Mouse (Mus musculus): ENCODE results near the gene Fam207a. TPM values are rescaled to one million over a fixed set of nuclear protein-coding genes. Genes with fewer than 3 reads are reported as not detected.

Gene Fam207a
- polyA plus RNA-seq, 1 experiment from 2014 or later = 15.5 TPM

GRCm38 (mm10) chr10:77528634-77529033 lies 13.0 kb upstream of the Fam207a start:
- Histone ChIP-seq H3K27ac (ENCODE audit: low read depth) (no peak overlapping the region), H3K4me3 (ENCODE audit: low read depth, low read length) (no peak overlapping the region), H3K4me1 (ENCODE audit: insufficient read depth) (peaks cover 9% of the 10 kb centered on the region; the same call in 1 of the 2 replicates), H3K36me3 (replicated peaks; ENCODE audit: insufficient read depth, low read length) (no peaks in the 10 kb centered on the region), H3K9me3 (ENCODE audit: low read length) (no peaks in the 10 kb centered on the region), H3K9ac (replicated peaks) (no peak overlapping the region), H3K27me3 (ENCODE audit: insufficient read depth, low read length) (no peaks in the 10 kb centered on the region), H3K4me2 (ENCODE audit: low read depth, low read length) (no peak overlapping the region)
- TF ChIP-seq EP300 (IDR thresholded peaks at IDR 0.05; ENCODE audit: low read depth) (no peak), CTCF (IDR thresholded peaks at IDR 0.05; ENCODE audit: low read depth) (no peak)
- 56% methylated on average over 6 of the region's 6 CpGs for WGBS (ENCODE audit: insufficient replicate concordance)
- ATAC-seq = peak; percentile 82
- peak; percentile 80 for DNase-seq

GRCm38 (mm10) chr10:77526488-77526887 lies 10.9 kb upstream of the Fam207a start:
- 83% methylated on average over 2 of the region's 2 CpGs for WGBS (ENCODE audit: insufficient replicate concordance)
- no peak for DNase-seq
- peaks cover 8% of the 10 kb centered on the region; the same call in 1 of the 2 replicates for H3K4me1 ChIP-seq (ENCODE audit: insufficient read depth)
- H3K9me3 ChIP-seq (ENCODE audit: low read length) = no peaks in the 10 kb centered on the region
- H3K27me3 ChIP-seq (ENCODE audit: insufficient read depth, low read length) = no peaks in the 10 kb centered on the region
- no peak overlapping the region for H3K9ac ChIP-seq (replicated peaks)
- ATAC-seq = no peak
- TF ChIP-seq CTCF (IDR thresholded peaks at IDR 0.05; ENCODE audit: low read depth) (no peak), EP300 (IDR thresholded peaks at IDR 0.05; ENCODE audit: low read depth) (no peak)
- no peak overlapping the region for H3K4me3 ChIP-seq (ENCODE audit: low read depth, low read length)
- no peak overlapping the region for H3K4me2 ChIP-seq (ENCODE audit: low read depth, low read length)
- H3K27ac ChIP-seq (ENCODE audit: low read depth) = no peak overlapping the region
- H3K36me3 ChIP-seq (replicated peaks; ENCODE audit: insufficient read depth, low read length) = no peaks in the 10 kb centered on the region

- DNase-seq = no peak
Observed at GRCm38 (mm10) chr10:77523321-77523720, 7.7 kb upstream of the Fam207a start.

GRCm38 (mm10) chr10:77522746-77523145 lies 7.2 kb upstream of the Fam207a start:
- no peak for DNase-seq
- peak overlapping the region; percentile 36; the same call in 1 of the 2 replicates for H3K4me3 ChIP-seq (ENCODE audit: low read depth, low read length)
- peak overlapping the region; percentile 84 for H3K27ac ChIP-seq (ENCODE audit: low read depth)
- TF ChIP-seq CTCF (IDR thresholded peaks at IDR 0.05; ENCODE audit: low read depth) (no peak), EP300 (IDR thresholded peaks at IDR 0.05; ENCODE audit: low read depth) (no peak)
- WGBS (ENCODE audit: insufficient replicate concordance) = 51% methylated on average over 12 of the region's 12 CpGs
- no peaks in the 10 kb centered on the region for H3K36me3 ChIP-seq (replicated peaks; ENCODE audit: insufficient read depth, low read length)
- H3K4me1 ChIP-seq (ENCODE audit: insufficient read depth) = peaks cover 4% of the 10 kb centered on the region; the same call in 1 of the 2 replicates
- no peaks in the 10 kb centered on the region for H3K9me3 ChIP-seq (ENCODE audit: low read length)
- ATAC-seq = no peak
- no peaks in the 10 kb centered on the region for H3K27me3 ChIP-seq (ENCODE audit: insufficient read depth, low read length)
- peak overlapping the region; percentile 69 for H3K4me2 ChIP-seq (ENCODE audit: low read depth, low read length)
- no peak overlapping the region; the same call in 1 of the 2 replicates for H3K9ac ChIP-seq (replicated peaks)

More at GRCm38 (mm10) chr10:77523321-77523720, 7.7 kb upstream of the Fam207a start:
- WGBS (ENCODE audit: insufficient replicate concordance) = 25% methylated on average over 7 of the region's 7 CpGs
- peak overlapping the region; percentile 84 for H3K27ac ChIP-seq (ENCODE audit: low read depth)
- H3K9ac ChIP-seq (replicated peaks) = no peak overlapping the region
- peaks cover 4% of the 10 kb centered on the region; the same call in 1 of the 2 replicates for H3K4me1 ChIP-seq (ENCODE audit: insufficient read depth)
- H3K27me3 ChIP-seq (ENCODE audit: insufficient read depth, low read length) = no peaks in the 10 kb centered on the region
- no peak; the same call in 1 of the 2 replicates for ATAC-seq
- no peaks in the 10 kb centered on the region for H3K36me3 ChIP-seq (replicated peaks; ENCODE audit: insufficient read depth, low read length)
- H3K4me3 ChIP-seq (ENCODE audit: low read depth, low read length) = no peak overlapping the region
- no peaks in the 10 kb centered on the region for H3K9me3 ChIP-seq (ENCODE audit: low read length)
- 0 out of 2 replicates have a peak overlapping the region, but pooled peaks have one; percentile 69 for H3K4me2 ChIP-seq (ENCODE audit: low read depth, low read length)
- TF ChIP-seq EP300 (IDR thresholded peaks at IDR 0.05; ENCODE audit: low read depth) (no peak), CTCF (IDR thresholded peaks at IDR 0.05; ENCODE audit: low read depth) (no peak)

- H3K9me3 ChIP-seq (ENCODE audit: low read length) = no peaks in the 10 kb centered on the region
- DNase-seq = no peak
- 15% methylated on average over 18 of the region's 18 CpGs for WGBS (ENCODE audit: insufficient replicate concordance)
- no peaks in the 10 kb centered on the region for H3K36me3 ChIP-seq (replicated peaks; ENCODE audit: insufficient read depth, low read length)
- H3K4me2 ChIP-seq (ENCODE audit: low read depth, low read length) = peak overlapping the region; percentile 69
- no peaks in the 10 kb centered on the region for H3K27me3 ChIP-seq (ENCODE audit: insufficient read depth, low read length)
- H3K27ac ChIP-seq (ENCODE audit: low read depth) = peak overlapping the region; percentile 84
- ATAC-seq = peak; percentile 29; the same call in 1 of the 2 replicates
- no peak for TF ChIP-seq CTCF (IDR thresholded peaks at IDR 0.05; ENCODE audit: low read depth)
- TF ChIP-seq EP300 (IDR thresholded peaks at IDR 0.05; ENCODE audit: low read depth) = no peak
- no peak overlapping the region; the same call in 1 of the 2 replicates for H3K9ac ChIP-seq (replicated peaks)
- H3K4me3 ChIP-seq (ENCODE audit: low read depth, low read length) = peak overlapping the region; percentile 36
- peaks cover 9% of the 10 kb centered on the region for H3K4me1 ChIP-seq (ENCODE audit: insufficient read depth)
Observed at GRCm38 (mm10) chr10:77522021-77522731, 6.6 kb upstream of the Fam207a start.

GRCm38 (mm10) chr10:77520497-77520896 lies 4.9 kb upstream of the Fam207a start:
- ATAC-seq (no peak), DNase-seq (no peak)
- TF ChIP-seq CTCF (IDR thresholded peaks at IDR 0.05; ENCODE audit: low read depth) (no peak), EP300 (IDR thresholded peaks at IDR 0.05; ENCODE audit: low read depth) (no peak)
- Histone ChIP-seq H3K4me1 (ENCODE audit: insufficient read depth) (peaks cover 20% of the 10 kb centered on the region), H3K4me2 (ENCODE audit: low read depth, low read length) (no peak overlapping the region), H3K27me3 (ENCODE audit: insufficient read depth, low read length) (no peaks in the 10 kb centered on the region), H3K27ac (ENCODE audit: low read depth) (no peak overlapping the region), H3K9me3 (ENCODE audit: low read length) (no peaks in the 10 kb centered on the region), H3K4me3 (ENCODE audit: low read depth, low read length) (no peak overlapping the region), H3K36me3 (replicated peaks; ENCODE audit: insufficient read depth, low read length) (no peaks in the 10 kb centered on the region), H3K9ac (replicated peaks) (no peak overlapping the region)
- WGBS (ENCODE audit: insufficient replicate concordance) = 54% methylated on average over 5 of the region's 5 CpGs

All from liver, postnatal 0 days (tissue).